Comparison of ENCODE assay signal across 15 mouse cellular contexts in genomic region chr14:86396876-86397275, GRCm38 (mm10).
"Had no signal": no experiment of that assay in that cellular context is flagged by ENCODE, and none has a peak within 500 bp of the region (broad histone marks: within the 10 kb centered on the region; RNA-seq: fewer than 3 reads in every experiment).

No protein-coding gene starts in this region.

- ATAC-seq: liver, postnatal 0 days had no signal

- DNase-seq: kidney, postnatal 10 days; kidney, postnatal 4 days; liver; liver, embryonic 13.5 days; liver, postnatal 0 days; lung, postnatal 14 days; right cerebral cortex, postnatal 4 days; spleen, adult 18-20 months; thymus, adult 18-20 months; thymus, postnatal 36 days had no signal

- H3K4me1 ChIP-seq: limb, embryonic 12.5 days; liver, embryonic 13.5 days; lung, embryonic 15.5 days had no signal

- H3K9ac ChIP-seq: limb, embryonic 12.5 days; liver, embryonic 13.5 days; liver, postnatal 0 days; lung, embryonic 15.5 days had no signal

- H3K9me3 ChIP-seq: limb, embryonic 12.5 days; liver, embryonic 13.5 days; lung, embryonic 15.5 days; megakaryocyte, embryonic 14.5 days had no signal

- H3K4me3 ChIP-seq: layer of hippocampus, adult 2 months; limb, embryonic 12.5 days; liver, embryonic 13.5 days; lung, embryonic 15.5 days; megakaryocyte, embryonic 14.5 days had no signal

- H3K27ac ChIP-seq: layer of hippocampus, adult 2 months; limb, embryonic 12.5 days; liver, embryonic 13.5 days; lung, embryonic 15.5 days; macrophage had no signal

- H3K36me3 ChIP-seq: limb, embryonic 12.5 days; liver, embryonic 13.5 days; lung, embryonic 15.5 days had no signal

- H3K27me3 ChIP-seq: liver, embryonic 13.5 days; lung, embryonic 15.5 days had no signal

- H3K4me2 ChIP-seq: liver, embryonic 13.5 days; lung, embryonic 15.5 days had no signal
